15 mouse cellular contexts compared by ENCODE assay signal in the genomic region with DNA sequence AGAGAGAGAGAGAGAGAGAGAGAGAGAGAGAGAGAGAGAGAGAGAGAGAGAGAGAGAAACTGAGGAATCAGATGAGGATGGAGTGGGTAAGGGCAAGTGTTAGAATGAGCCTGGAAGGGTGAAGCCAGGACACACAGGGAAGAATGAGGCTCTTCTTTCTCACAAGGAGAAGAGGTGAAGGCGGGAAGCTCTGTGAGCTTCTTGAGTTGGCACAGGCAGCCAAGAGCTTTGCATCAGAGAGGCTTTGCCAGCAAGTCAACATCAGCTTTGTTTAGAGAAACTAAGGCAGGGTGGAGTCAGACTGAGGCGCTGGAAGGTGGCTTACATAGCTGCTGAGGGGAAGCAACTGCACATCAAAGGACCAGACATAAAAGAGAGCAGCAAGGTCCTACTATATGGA.
A peak's percentile ranks its signal among the peaks of the same experiment; 100 is the strongest.
DNase-seq lines count a peak whose midpoint lies in the region.
"Had no signal": no experiment of that assay in that cellular context is flagged by ENCODE, and none has a peak within 500 bp of the region (broad histone marks: within the 10 kb centered on the region; RNA-seq: fewer than 3 reads in every experiment).

No protein-coding gene starts in this region.

- DNase-seq in adrenal gland, adult (ENCODE audit: inconsistent age in 2 of 2, low spot score in 1 of 2), result peak; percentile 28 to 63
- no peak for DNase-seq in adrenal gland, adult 8-10 months
- DNase-seq in adrenal gland, postnatal 10 days, result peak; percentile 7
- DNase-seq in adrenal gland, adult 18-20 months (ENCODE audit: low spot score in 2 of 2), result no peak
- peak; percentile 3 for DNase-seq in ovary, postnatal 36 days (ENCODE audit: low spot score)
- no peak for DNase-seq in ovary, adult 18-20 months (ENCODE audit: low spot score)
- DNase-seq: adrenal gland, postnatal 25 days; B cell, adult 2 months; cerebellum, adult 11 months; cerebellum, adult 18-20 months; cerebellum, adult 8-10 months; cerebellum, adult 9-11 months; cerebellum, postnatal 14 days; cerebellum, postnatal 36 days; embryo, embryonic 11 days had no signal

Comparison
In these comparisons a context has a peak if more than half of its experiments do, and no peak if none do; other contexts are left out.
1. DNase-seq: peak in adrenal gland, adult (2 of 2), adrenal gland, postnatal 10 days (single experiment) and ovary, postnatal 36 days (single experiment); none in adrenal gland, adult 8-10 months (single experiment), adrenal gland, adult 18-20 months (0 of 2) and ovary, adult 18-20 months (single experiment).